Mouse (Mus musculus) midbrain, embryonic 11.5 days (tissue): ENCODE measurements at regions not wholly inside any gene's neighbourhood (a gene's known extent, or its start where the extent isn't known, plus 50 kb on each side); places are given as distances from the start of the nearest gene placed in this dataset.
"Not testable (repeated sequence)": the region's sequence is repeated elsewhere in the genome, so short reads cannot be mapped to it uniquely, and the experiment has no call there.

Experiments used
- ATAC-seq: fragments of 200-750 bp; cut with Nextera tagmentation; 2 replicates; pipeline ENCODE4 v1.8.0; 2017; ENCODE audit warnings: moderate TSS enrichment, moderate library complexity; ENCODE audit not compliant: low FRiP score
- DNase-seq: peaks from one replicate; pipeline ENCODE4 v3.0.0; 2015; ENCODE audit warnings: low spot score; ENCODE audit errors: missing footprints
- H3K27ac ChIP-seq: fragments of 300-500 bp; sonication (generic); 2 replicates; pipeline ENCODE4 v1.5.1; 2014; ENCODE audit warnings: low read depth, low read length
- H3K27me3 ChIP-seq: fragments of 300-500 bp; sonication (generic); 2 replicates; pipeline ENCODE4 v1.6.1; 2014; ENCODE audit warnings: mild to moderate bottlenecking, low read length, moderate library complexity, mixed read lengths; ENCODE audit not compliant: control insufficient read depth, insufficient read depth
- H3K36me3 ChIP-seq: fragments of 300-500 bp; sonication (generic); 2 replicates; pipeline ENCODE4 v1.6.1; 2014; ENCODE audit warnings: mild to moderate bottlenecking, low read length, moderate library complexity, mixed read lengths; ENCODE audit not compliant: control insufficient read depth, insufficient read depth
- H3K4me1 ChIP-seq: fragments of 300-500 bp; sonication (generic); 2 replicates; pipeline ENCODE4 v1.6.1; 2014; ENCODE audit warnings: low read length; ENCODE audit not compliant: control insufficient read depth, insufficient read depth
- H3K4me2 ChIP-seq: fragments of 300-500 bp; sonication (generic); 2 replicates; pipeline ENCODE4 v1.6.1; 2014; ENCODE audit warnings: mild to moderate bottlenecking, moderate library complexity
- H3K4me3 ChIP-seq: fragments of 300-500 bp; sonication (generic); 2 replicates; pipeline ENCODE4 v1.5.1; 2014; ENCODE audit warnings: low read depth, low read length
- H3K9ac ChIP-seq: fragments of 300-500 bp; sonication (generic); 2 replicates; pipeline ENCODE4 v1.6.1; 2014; ENCODE audit warnings: low read length
- H3K9me3 ChIP-seq: fragments of 300-500 bp; sonication (generic); 2 replicates; pipeline ENCODE4 v1.6.1; 2016; ENCODE audit warnings: low read length; ENCODE audit not compliant: control insufficient read depth
- WGBS: fragments of 180-500 bp; shearing (Covaris S2); extraction: QIAGEN DNeasy Blood & Tissue Kit; methylation state at CpG from one replicate; pipeline ENCODE4 v1.1.7; 2014; 5-methylcytosine and 5-hydroxymethylcytosine counted together

DNA sequence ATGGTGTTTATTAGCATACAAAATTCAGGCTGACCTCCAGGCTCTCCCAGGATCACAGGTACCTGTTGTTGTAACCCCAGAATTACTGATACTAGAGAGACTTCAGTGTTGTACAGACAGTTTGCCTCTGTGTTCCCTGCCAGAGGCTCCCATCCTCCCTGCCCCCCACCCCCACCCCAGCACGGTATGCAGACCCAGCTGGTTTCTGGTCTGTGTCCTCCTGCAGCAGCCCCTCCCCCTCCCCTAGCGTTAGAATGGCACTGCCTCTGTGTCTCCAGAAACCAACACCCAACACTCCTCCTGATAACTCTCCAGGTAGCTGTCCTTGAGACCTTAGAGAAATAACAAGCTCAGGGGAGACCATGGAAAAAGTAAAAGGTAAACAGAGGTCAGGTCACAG is 116.6 kb upstream of the Camk1g start:
- not testable (repeated sequence) for H3K9ac ChIP-seq, H3K9me3 ChIP-seq, H3K27ac ChIP-seq, H3K36me3 ChIP-seq, H3K4me2 ChIP-seq, ATAC-seq, H3K4me3 ChIP-seq, H3K4me1 ChIP-seq, DNase-seq, H3K27me3 ChIP-seq
- WGBS, result 0% methylated on average over 2 of the region's 2 CpGs

- Histone ChIP-seq H3K4me3 (no peak overlapping the region), H3K4me2 (no peak overlapping the region), H3K4me1 (no peaks in the 10 kb centered on the region), H3K36me3 (no peaks in the 10 kb centered on the region), H3K9ac (no peak overlapping the region), H3K9me3 (no peaks in the 10 kb centered on the region), H3K27ac (no peak overlapping the region), H3K27me3 (no peaks in the 10 kb centered on the region)
- DNase-seq, result no peak
- ATAC-seq, result no peak
- 88% methylated on average over 11 of the region's 11 CpGs for WGBS
Observed at GRCm38 (mm10) chr1:193484977-193485376, 114.9 kb upstream of the Camk1g start.

GRCm38 (mm10) chr1:193477298-193477697 is 107.2 kb upstream of the Camk1g start:
- Histone ChIP-seq H3K4me3 (no peak overlapping the region), H3K27me3 (no peaks in the 10 kb centered on the region), H3K4me2 (no peak overlapping the region), H3K36me3 (no peaks in the 10 kb centered on the region), H3K9ac (no peak overlapping the region), H3K4me1 (no peaks in the 10 kb centered on the region), H3K27ac (no peak overlapping the region), H3K9me3 (no peaks in the 10 kb centered on the region)
- WGBS, result 42% methylated on average over 1 of the region's 1 CpGs
- no peak for DNase-seq
- ATAC-seq, result no peak

DNA sequence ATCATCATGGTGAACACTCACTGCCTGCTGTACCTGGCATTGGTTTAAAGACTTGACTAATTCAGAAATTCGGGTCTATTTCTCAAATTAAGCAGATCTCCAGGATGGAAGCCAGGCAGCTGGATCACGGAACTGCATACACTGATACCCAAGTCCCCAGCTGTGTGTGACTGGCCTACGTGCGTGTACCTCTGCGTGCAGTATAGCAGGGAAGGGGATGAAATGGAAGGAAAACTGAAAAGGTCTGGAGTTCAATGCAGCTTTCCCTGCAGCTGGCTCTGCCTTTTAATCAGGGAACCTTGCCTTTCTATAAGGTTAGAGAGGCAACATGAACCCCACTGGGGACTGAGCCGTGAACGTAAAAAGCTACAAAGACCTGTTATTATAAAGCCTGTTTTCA is 106.7 kb upstream of the Camk1g start:
- H3K27me3 ChIP-seq, result no peaks in the 10 kb centered on the region
- no peaks in the 10 kb centered on the region for H3K9me3 ChIP-seq
- 82% methylated on average over 7 of the region's 7 CpGs for WGBS
- ATAC-seq (no peak), DNase-seq (no peak)
- H3K4me3 ChIP-seq, result no peak overlapping the region
- H3K4me2 ChIP-seq, result no peak overlapping the region
- no peak overlapping the region for H3K27ac ChIP-seq
- H3K36me3 ChIP-seq, result no peaks in the 10 kb centered on the region
- H3K4me1 ChIP-seq, result no peaks in the 10 kb centered on the region
- H3K9ac ChIP-seq, result no peak overlapping the region

DNA sequence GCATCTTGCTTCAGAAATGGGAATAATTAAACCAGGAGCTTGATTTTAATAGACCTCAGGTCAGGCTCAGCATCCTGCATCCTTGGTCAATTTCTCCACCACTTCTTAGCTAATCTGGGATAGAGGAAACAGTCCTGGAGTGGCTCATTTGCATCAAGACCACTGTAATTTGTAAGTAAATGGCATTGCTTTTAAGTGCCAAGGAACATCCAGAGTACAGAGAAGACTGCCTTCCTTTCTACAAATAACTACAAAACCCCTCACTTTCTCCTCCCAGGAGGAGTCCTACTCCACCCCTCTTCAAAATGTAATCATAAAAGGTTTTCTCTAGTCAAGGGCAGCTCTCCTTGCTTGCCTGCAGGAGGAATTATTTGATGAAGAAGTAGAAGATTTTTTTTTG is 96.2 kb upstream of the Camk1g start:
- Histone ChIP-seq H3K9ac (no peak overlapping the region), H3K4me1 (no peaks in the 10 kb centered on the region), H3K27me3 (no peaks in the 10 kb centered on the region), H3K4me2 (no peak overlapping the region), H3K4me3 (no peak overlapping the region), H3K36me3 (no peaks in the 10 kb centered on the region), H3K27ac (no peak overlapping the region), H3K9me3 (no peaks in the 10 kb centered on the region)
- DNase-seq, result no peak
- no peak for ATAC-seq

DNA sequence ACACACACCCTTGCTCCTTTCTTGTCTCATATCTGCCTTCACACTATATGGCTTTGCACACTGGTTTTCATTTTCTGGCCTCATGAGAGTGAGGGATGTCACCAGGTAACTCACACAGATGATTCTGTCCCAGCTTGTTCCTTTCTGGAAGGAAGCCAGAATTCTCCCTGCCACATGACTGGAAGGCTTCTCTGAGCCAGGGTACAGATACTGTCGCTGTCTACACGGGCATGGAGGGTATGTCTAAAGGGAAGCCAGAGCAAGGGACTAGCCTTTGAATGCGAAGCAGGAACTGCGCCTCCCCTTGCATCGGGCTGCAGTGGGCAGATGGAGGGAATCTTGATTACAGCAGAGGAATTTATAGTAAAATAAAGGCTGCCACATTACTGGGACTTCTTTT is 89.6 kb upstream of the Camk1g start:
- no peak overlapping the region for H3K4me2 ChIP-seq
- no peak overlapping the region for H3K4me3 ChIP-seq
- no peaks in the 10 kb centered on the region for H3K36me3 ChIP-seq
- H3K9ac ChIP-seq, result no peak overlapping the region
- H3K27me3 ChIP-seq, result no peaks in the 10 kb centered on the region
- ATAC-seq (no peak), DNase-seq (no peak)
- H3K9me3 ChIP-seq, result no peaks in the 10 kb centered on the region
- H3K4me1 ChIP-seq, result no peaks in the 10 kb centered on the region
- 89% methylated on average over 5 of the region's 5 CpGs for WGBS
- no peak overlapping the region for H3K27ac ChIP-seq

DNA sequence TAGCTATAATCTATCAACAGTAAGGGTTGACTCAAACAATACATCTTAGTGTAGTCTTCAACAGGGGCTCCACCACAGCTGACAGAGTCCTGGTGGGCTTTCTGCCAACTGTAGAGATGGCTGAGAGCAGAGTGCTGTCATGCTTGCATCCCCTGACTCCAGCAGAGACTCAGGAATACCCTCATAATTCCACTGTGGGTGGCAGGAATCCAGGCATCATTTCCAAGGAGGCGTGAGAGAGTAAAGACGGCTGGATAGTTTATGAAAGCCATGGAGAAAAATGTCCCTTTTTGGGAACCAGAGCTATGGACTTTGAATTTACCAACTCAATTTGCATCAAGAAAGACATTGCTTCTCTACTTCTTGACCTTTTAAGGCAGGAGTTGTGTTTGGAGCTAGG is 87.8 kb upstream of the Camk1g start:
- Histone ChIP-seq H3K27me3 (no peaks in the 10 kb centered on the region), H3K4me1 (no peaks in the 10 kb centered on the region), H3K27ac (no peak overlapping the region), H3K4me3 (no peak overlapping the region), H3K9ac (no peak overlapping the region), H3K9me3 (no peaks in the 10 kb centered on the region), H3K4me2 (no peak overlapping the region), H3K36me3 (no peaks in the 10 kb centered on the region)
- DNase-seq (no peak), ATAC-seq (no peak)
- 92% methylated on average over 2 of the region's 2 CpGs for WGBS

- peaks cover 3% of the 10 kb centered on the region; the same call in 1 of the 2 replicates for H3K4me1 ChIP-seq
- WGBS, result 96% methylated on average over 2 of the region's 2 CpGs
- DNase-seq (no peak), ATAC-seq (no peak)
- no peaks in the 10 kb centered on the region for H3K27me3 ChIP-seq
- H3K27ac ChIP-seq, result no peak overlapping the region
- H3K9ac ChIP-seq, result no peak overlapping the region
- H3K4me2 ChIP-seq, result no peak overlapping the region
- no peaks in the 10 kb centered on the region for H3K9me3 ChIP-seq
- no peaks in the 10 kb centered on the region for H3K36me3 ChIP-seq
- H3K4me3 ChIP-seq, result no peak overlapping the region
Observed at GRCm38 (mm10) chr1:193453654-193454053, 83.6 kb upstream of the Camk1g start.

GRCm38 (mm10) chr1:193451471-193452135 is 81.5 kb upstream of the Camk1g start:
- Histone ChIP-seq H3K27ac (no peak overlapping the region), H3K9me3 (no peaks in the 10 kb centered on the region), H3K36me3 (no peaks in the 10 kb centered on the region), H3K9ac (no peak overlapping the region), H3K27me3 (no peaks in the 10 kb centered on the region), H3K4me3 (no peak overlapping the region), H3K4me1 (peaks cover 3% of the 10 kb centered on the region; the same call in 1 of the 2 replicates), H3K4me2 (no peak overlapping the region)
- ATAC-seq (no peak), DNase-seq (peak; percentile 78)
- 64% methylated on average over 4 of the region's 4 CpGs for WGBS
